Mouse (Mus musculus): Measurements from ENCODE around the gene Galnt17.

DNA sequence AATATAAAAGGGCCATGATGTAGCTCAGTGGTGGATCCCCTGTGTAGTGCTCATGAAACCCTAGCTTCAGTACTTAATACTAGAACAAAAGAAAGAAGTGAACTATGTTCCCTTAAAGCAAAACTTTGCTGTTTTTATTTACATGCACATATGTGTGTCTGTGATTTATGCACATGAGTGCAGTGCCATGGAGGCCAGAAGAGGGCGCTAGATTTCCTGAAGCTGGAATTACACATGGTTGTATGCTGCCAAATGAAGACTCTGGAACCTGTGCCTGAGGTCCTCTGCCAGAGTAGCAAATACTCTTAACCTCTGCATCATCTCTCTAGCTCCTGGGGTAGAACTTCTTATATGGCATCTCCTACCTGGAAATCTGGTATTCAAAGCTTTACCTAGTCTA is 230.6 kb downstream of the Galnt17 start:
- TF ChIP-seq POLR2A (IDR thresholded peaks at IDR 0.05; ENCODE audit: insufficient read length, low read depth) (no peak), CEBPB (IDR thresholded peaks at IDR 0.05; ENCODE audit: insufficient read depth, poor library complexity, severe bottlenecking) (no peak), USF1 (IDR thresholded peaks at IDR 0.05; ENCODE audit: low read depth) (no peak), MYOD1 (IDR thresholded peaks at IDR 0.05; ENCODE audit: control insufficient read depth in 1 of 3, insufficient read length in 2 of 3, low read depth in 2 of 3) (no peak), E2F4 (IDR thresholded peaks at IDR 0.05; ENCODE audit: insufficient read depth) (no peak), REST (IDR thresholded peaks at IDR 0.05; ENCODE audit: insufficient read depth, insufficient read length) (no peak), POLR2AphosphoS2 (IDR thresholded peaks at IDR 0.05; ENCODE audit: insufficient read length, low read depth) (no peak), TCF3 (IDR thresholded peaks at IDR 0.05; ENCODE audit: insufficient read length, low read depth) (no peak), MAX (IDR thresholded peaks at IDR 0.05; ENCODE audit: low read depth) (no peak)

Measured in myocyte (in vitro differentiated cells).